Mouse (Mus musculus) hindbrain, embryonic 10.5 days (tissue): ENCODE results near the gene Rnpepl1. TPM values are rescaled to one million over a fixed set of nuclear protein-coding genes. Genes with fewer than 3 reads are reported as not detected.

Experiments
- DNase-seq: peaks from one replicate; pipeline ENCODE4 v3.0.0-alpha.2; 2017; ENCODE audit warnings: low spot score
- H3K27ac ChIP-seq: fragments of 300-500 bp; sonication (generic); 2 replicates; pipeline ENCODE4 v1.5.1; 2016; ENCODE audit warnings: mild to moderate bottlenecking, moderate library complexity
- H3K27me3 ChIP-seq: fragments of 300-500 bp; sonication (generic); 2 replicates; pipeline ENCODE4 v1.6.1; 2016; ENCODE audit warnings: mild to moderate bottlenecking; ENCODE audit not compliant: poor library complexity, insufficient read depth, severe bottlenecking
- H3K36me3 ChIP-seq: fragments of 300-500 bp; sonication (generic); 2 replicates; pipeline ENCODE4 v1.6.1; 2016; ENCODE audit warnings: mild to moderate bottlenecking, moderate library complexity
- H3K4me1 ChIP-seq: fragments of 300-500 bp; sonication (generic); replicated peaks from 2 replicates; pipeline ENCODE4 v1.6.1; 2016; ENCODE audit warnings: mild to moderate bottlenecking
- H3K4me3 ChIP-seq: fragments of 300-500 bp; sonication (generic); 2 replicates; pipeline ENCODE4 v1.5.1; 2016; ENCODE audit warnings: mild to moderate bottlenecking, moderate library complexity
- H3K9me3 ChIP-seq: fragments of 300-500 bp; sonication (generic); 2 replicates; pipeline ENCODE4 v1.6.1; 2016; ENCODE audit warnings: mild to moderate bottlenecking, moderate library complexity
- whole genome bisulfite sequencing: fragments of 180-500 bp; shearing (Covaris S2); methylation state at CpG from one replicate; pipeline ENCODE4 v1.1.7; 2016; 5-methylcytosine and 5-hydroxymethylcytosine counted together
- polyA plus RNA-seq: library from polyadenylated mRNA; unstranded; fragments of >200 nt; fragmentation: Nextera tagmentation; extraction: Ambion mirVana; gene quantifications from 2 replicates; pipeline ENCODE4 v1.2.1, GENCODE M21; 2016

The Rnpepl1 gene
- polyA plus RNA-seq, 1 experiment from 2014 or later = 27.3 TPM

GRCm38 (mm10) chr1:92888901-92889655 is 21.5 kb upstream of the Rnpepl1 start:
- Histone ChIP-seq H3K27me3 (no peaks in the 10 kb centered on the region), H3K9me3 (no peaks in the 10 kb centered on the region), H3K27ac (no peak overlapping the region), H3K4me3 (no peak overlapping the region), H3K4me1 (no peaks in the 10 kb centered on the region), H3K36me3 (no peaks in the 10 kb centered on the region)
- WGBS = 75% methylated on average over 7 of the region's 7 CpGs
- DNase-seq = no peak

- H3K36me3 ChIP-seq = no peaks in the 10 kb centered on the region
These were observed 17.8 kb upstream of the Rnpepl1 start for GRCm38 (mm10) chr1:92892791-92893190.

GRCm38 (mm10) chr1:92893896-92894295 is 16.7 kb upstream of the Rnpepl1 start:
- no peak for DNase-seq

More at GRCm38 (mm10) chr1:92892791-92893190, 17.8 kb upstream of the Rnpepl1 start:
- Histone ChIP-seq H3K4me1 (no peaks in the 10 kb centered on the region), H3K27ac (no peak overlapping the region), H3K27me3 (peaks cover 11% of the 10 kb centered on the region; the same call in 1 of the 2 replicates), H3K9me3 (no peaks in the 10 kb centered on the region), H3K4me3 (no peak overlapping the region)
- WGBS = 70% methylated on average over 3 of the region's 3 CpGs
- DNase-seq = no peak

GRCm38 (mm10) chr1:92895089-92895488 is 15.5 kb upstream of the Rnpepl1 start:
- peak; percentile 83 for DNase-seq
- Histone ChIP-seq H3K36me3 (no peaks in the 10 kb centered on the region), H3K4me3 (no peak overlapping the region), H3K4me1 (no peaks in the 10 kb centered on the region), H3K27ac (no peak overlapping the region), H3K9me3 (no peaks in the 10 kb centered on the region), H3K27me3 (peaks cover 25% of the 10 kb centered on the region)
- WGBS = 12% methylated on average over 3 of the region's 3 CpGs

More at GRCm38 (mm10) chr1:92893896-92894295, 16.7 kb upstream of the Rnpepl1 start:
- 72% methylated on average over 3 of the region's 3 CpGs for WGBS
- Histone ChIP-seq H3K36me3 (no peaks in the 10 kb centered on the region), H3K4me1 (no peaks in the 10 kb centered on the region), H3K27me3 (peaks cover 16% of the 10 kb centered on the region), H3K27ac (no peak overlapping the region), H3K9me3 (no peaks in the 10 kb centered on the region), H3K4me3 (no peak overlapping the region)

GRCm38 (mm10) chr1:92902786-92903185 is 7.8 kb upstream of the Rnpepl1 start, which contains the start of gene Ankmy1:
Gene Ankmy1, minus strand, starts transcription at chr1:92902906.
- peaks cover 32% of the 10 kb centered on the region for H3K4me1 ChIP-seq
- under 1% methylated on average over 15 of the region's 15 CpGs for WGBS
- peak within 1 kb of the TSS; percentile 47 for H3K4me3 ChIP-seq
- no peaks in the 10 kb centered on the region for H3K9me3 ChIP-seq
- 0 out of 2 replicates have a peak within 1 kb of the TSS, but pooled peaks have one; percentile 16 for H3K27ac ChIP-seq
- no peaks in the 10 kb centered on the region for H3K36me3 ChIP-seq
- peaks cover 52% of the 10 kb centered on the region for H3K27me3 ChIP-seq
- DNase-seq = peak; percentile 83

GRCm38 (mm10) chr1:92903627-92904026 is 7.0 kb upstream of the Rnpepl1 start:
- 78% methylated on average over 4 of the region's 4 CpGs for WGBS
- H3K27me3 ChIP-seq = peaks cover 57% of the 10 kb centered on the region
- no peaks in the 10 kb centered on the region for H3K36me3 ChIP-seq
- H3K4me1 ChIP-seq = peaks cover 35% of the 10 kb centered on the region
- H3K27ac ChIP-seq = no peak overlapping the region
- H3K4me3 ChIP-seq = no peak overlapping the region
- no peak for DNase-seq
- no peaks in the 10 kb centered on the region for H3K9me3 ChIP-seq

- Histone ChIP-seq H3K36me3 (no peaks in the 10 kb centered on the region), H3K4me1 (peaks cover 48% of the 10 kb centered on the region), H3K4me3 (no peak overlapping the region), H3K27ac (no peak overlapping the region), H3K9me3 (no peaks in the 10 kb centered on the region), H3K27me3 (peaks cover 52% of the 10 kb centered on the region)
- WGBS = 90% methylated on average over 2 of the region's 2 CpGs
- DNase-seq = no peak
These were observed 4.8 kb upstream of the Rnpepl1 start for GRCm38 (mm10) chr1:92905703-92906310.

GRCm38 (mm10) chr1:92906779-92907631 is 3.6 kb upstream of the Rnpepl1 start, which contains the start of gene Dusp28:
Gene Dusp28, plus strand, starts transcription at chr1:92906981.
- Histone ChIP-seq H3K36me3 (no peaks in the 10 kb centered on the region), H3K9me3 (no peaks in the 10 kb centered on the region), H3K4me3 (peak within 1 kb of the TSS; percentile 80), H3K27me3 (peaks cover 40% of the 10 kb centered on the region), H3K27ac (peak within 1 kb of the TSS; percentile 90), H3K4me1 (peaks cover 60% of the 10 kb centered on the region)
- under 1% methylated on average over 81 of the region's 81 CpGs for WGBS
- DNase-seq = peak; percentile 92

- H3K9me3 ChIP-seq = no peaks in the 10 kb centered on the region
- peaks cover 63% of the 10 kb centered on the region for H3K4me1 ChIP-seq
- H3K36me3 ChIP-seq = no peaks in the 10 kb centered on the region
- peak overlapping the region; percentile 90 for H3K27ac ChIP-seq
- 47% methylated on average over 20 of the region's 20 CpGs for WGBS
- H3K27me3 ChIP-seq = peaks cover 32% of the 10 kb centered on the region
- DNase-seq = no peak
- peak overlapping the region; percentile 80 for H3K4me3 ChIP-seq
These were observed 2.8 kb upstream of the Rnpepl1 start for GRCm38 (mm10) chr1:92907632-92908360.

GRCm38 (mm10) chr1:92908664-92909063 is 1.9 kb upstream of the Rnpepl1 start:
- Histone ChIP-seq H3K27ac (no peak overlapping the region), H3K4me1 (peaks cover 61% of the 10 kb centered on the region), H3K36me3 (peaks cover 3% of the 10 kb centered on the region; the same call in 1 of the 2 replicates), H3K9me3 (no peaks in the 10 kb centered on the region), H3K4me3 (no peak overlapping the region), H3K27me3 (peaks cover 24% of the 10 kb centered on the region)
- DNase-seq = no peak
- 91% methylated on average over 3 of the region's 3 CpGs for WGBS

- H3K36me3 ChIP-seq = peaks cover 6% of the 10 kb centered on the region
- no peaks in the 10 kb centered on the region for H3K9me3 ChIP-seq
- 73% methylated on average over 4 of the region's 4 CpGs for WGBS
- H3K4me1 ChIP-seq = peaks cover 61% of the 10 kb centered on the region
- H3K4me3 ChIP-seq = no peak overlapping the region
- DNase-seq = peak; percentile 39
- no peak overlapping the region for H3K27ac ChIP-seq
- H3K27me3 ChIP-seq = peaks cover 22% of the 10 kb centered on the region
These were observed 1.5 kb upstream of the Rnpepl1 start for GRCm38 (mm10) chr1:92909068-92909467.
